In the genomic region with DNA sequence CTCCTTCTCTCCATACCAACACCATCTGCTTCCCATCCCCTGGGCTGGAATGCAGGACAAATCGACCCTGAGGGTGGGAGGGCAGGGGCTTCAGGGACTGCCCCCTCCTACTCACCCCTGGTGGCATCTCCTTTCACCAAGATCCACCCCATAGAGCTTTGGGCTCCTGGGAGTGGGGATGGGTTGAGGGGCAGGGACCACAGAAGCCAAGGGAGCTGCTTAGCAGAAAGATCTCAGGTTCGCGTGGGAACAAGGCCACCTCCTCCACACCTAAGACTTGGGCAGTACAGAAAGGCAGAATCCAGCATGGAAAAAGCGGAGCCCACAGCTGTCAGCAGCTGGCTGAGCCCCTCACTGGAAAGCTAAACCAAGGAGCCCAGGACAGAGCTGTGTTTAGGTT, we compare ENCODE assay signal across 14 mouse cellular contexts.
DNase-seq lines count a peak whose midpoint lies in the region; ATAC-seq and TF ChIP-seq lines count a peak whose summit lies in the region.
"Had no signal": no experiment of that assay in that cellular context is flagged by ENCODE, and none has a peak within 500 bp of the region (broad histone marks: within the 10 kb centered on the region; RNA-seq: fewer than 3 reads in every experiment).

No protein-coding gene starts in this region.

- H3K4me3 ChIP-seq in forebrain, embryonic 14.5 days (ENCODE audit: low read depth, low read length) = no peak overlapping the region
- no peak overlapping the region for H3K4me3 ChIP-seq in forebrain, postnatal 0 days (ENCODE audit: low read depth, low read length)
- H3K4me3 ChIP-seq in neural tube, embryonic 15.5 days (replicated peaks) = no peak overlapping the region
- no peak overlapping the region for H3K4me3 ChIP-seq in limb, embryonic 11.5 days (ENCODE audit: low read depth, low read length)

- H3K9ac ChIP-seq in forebrain, embryonic 14.5 days (ENCODE audit: low read length) = no peak overlapping the region
- H3K9ac ChIP-seq in forebrain, postnatal 0 days = no peak overlapping the region
- no peak overlapping the region for H3K9ac ChIP-seq in neural tube, embryonic 15.5 days (replicated peaks)
- no peak overlapping the region for H3K9ac ChIP-seq in limb, embryonic 11.5 days (ENCODE audit: low read length)

- WGBS in forebrain, embryonic 14.5 days = 7% methylated on average over 3 of the region's 4 CpGs
- 9% methylated on average over 4 of the region's 4 CpGs for WGBS in forebrain, postnatal 0 days
- 15% methylated on average over 3 of the region's 4 CpGs for WGBS in neural tube, embryonic 15.5 days
- 11% methylated on average over 4 of the region's 4 CpGs for WGBS in limb, embryonic 11.5 days

- H3K27ac ChIP-seq in forebrain, embryonic 14.5 days (ENCODE audit: low read depth, low read length) = no peak overlapping the region
- H3K27ac ChIP-seq in forebrain, postnatal 0 days (ENCODE audit: low read depth, low read length) = no peak overlapping the region
- H3K27ac ChIP-seq in neural tube, embryonic 15.5 days (replicated peaks) = no peak overlapping the region
- H3K27ac ChIP-seq in limb, embryonic 11.5 days (replicated peaks; ENCODE audit: low read depth, low read length) = no peak overlapping the region

- H3K27me3 ChIP-seq in forebrain, embryonic 14.5 days (replicated peaks; ENCODE audit: control insufficient read depth, insufficient read depth, low read length) = no peaks in the 10 kb centered on the region
- H3K27me3 ChIP-seq in forebrain, postnatal 0 days (ENCODE audit: insufficient read depth, low read length) = no peaks in the 10 kb centered on the region
- no peaks in the 10 kb centered on the region for H3K27me3 ChIP-seq in neural tube, embryonic 15.5 days (replicated peaks)
- no peaks in the 10 kb centered on the region for H3K27me3 ChIP-seq in limb, embryonic 11.5 days (ENCODE audit: control insufficient read depth, insufficient read depth, low read length)

- peak; percentile 46; the same call in 1 of the 2 replicates for ATAC-seq in forebrain, embryonic 14.5 days
- ATAC-seq in forebrain, postnatal 0 days = no peak
- no peak for ATAC-seq in neural tube, embryonic 15.5 days (ENCODE audit: low FRiP score)
- ATAC-seq in limb, embryonic 11.5 days (ENCODE audit: insufficient number of reproducible peaks, low FRiP score, low TSS enrichment, low read depth) = no peak
- ATAC-seq: forebrain, embryonic 16.5 days had no signal

- DNase-seq in forebrain, embryonic 14.5 days (ENCODE audit: low spot score) = no peak
- no peak for DNase-seq in forebrain, postnatal 0 days
- DNase-seq in neural tube, embryonic 10.5 days (ENCODE audit: extremely low spot score, low spot score) = peak; percentile 33
- peak; percentile 29 for DNase-seq in limb, embryonic 11.5 days (ENCODE audit: low spot score)
- DNase-seq in spleen, adult 18-20 months = no peak
- DNase-seq in adrenal gland, postnatal 14 days = no peak
- DNase-seq in heart, postnatal 4 days = no peak
- DNase-seq: adrenal gland, adult 8-10 months; B cell, adult 2 months; cerebellum, adult 8-10 months; gastrocnemius, postnatal 36 days; lung, adult 2 months had no signal

- no peaks in the 10 kb centered on the region for H3K9me3 ChIP-seq in forebrain, embryonic 14.5 days (replicated peaks; ENCODE audit: control insufficient read depth, low read length)
- H3K9me3 ChIP-seq in forebrain, postnatal 0 days (ENCODE audit: low read length) = no peaks in the 10 kb centered on the region
- H3K9me3 ChIP-seq in neural tube, embryonic 15.5 days (replicated peaks) = no peaks in the 10 kb centered on the region
- H3K9me3 ChIP-seq in limb, embryonic 11.5 days (ENCODE audit: control insufficient read depth, low read length) = no peaks in the 10 kb centered on the region

- TF ChIP-seq CTCF in forebrain, postnatal 0 days (IDR thresholded peaks at IDR 0.05; ENCODE audit: low read depth) = no peak

- H3K4me2 ChIP-seq in forebrain, embryonic 14.5 days (ENCODE audit: low read length) = no peak overlapping the region
- H3K4me2 ChIP-seq in forebrain, postnatal 0 days (ENCODE audit: low read depth) = no peak overlapping the region
- no peak overlapping the region for H3K4me2 ChIP-seq in neural tube, embryonic 15.5 days
- H3K4me2 ChIP-seq in limb, embryonic 11.5 days (ENCODE audit: low read depth, severe bottlenecking) = no peak overlapping the region

- peaks cover 20% of the 10 kb centered on the region for H3K36me3 ChIP-seq in forebrain, embryonic 14.5 days (ENCODE audit: control insufficient read depth, insufficient read depth, low read length)
- peaks cover 18% of the 10 kb centered on the region for H3K36me3 ChIP-seq in forebrain, postnatal 0 days (ENCODE audit: insufficient read depth)
- peaks cover 5% of the 10 kb centered on the region; the same call in 1 of the 2 replicates for H3K36me3 ChIP-seq in neural tube, embryonic 15.5 days
- H3K36me3 ChIP-seq in limb, embryonic 11.5 days (ENCODE audit: control insufficient read depth, insufficient read depth, low read length) = no peaks in the 10 kb centered on the region

- H3K4me1 ChIP-seq in forebrain, embryonic 14.5 days (ENCODE audit: control insufficient read depth, insufficient read depth, low read length) = no peaks in the 10 kb centered on the region
- no peaks in the 10 kb centered on the region for H3K4me1 ChIP-seq in forebrain, postnatal 0 days (ENCODE audit: insufficient read depth)
- peaks cover 5% of the 10 kb centered on the region; the same call in 1 of the 2 replicates for H3K4me1 ChIP-seq in neural tube, embryonic 15.5 days
- H3K4me1 ChIP-seq in limb, embryonic 11.5 days (ENCODE audit: control insufficient read depth, insufficient read depth, low read length) = peaks cover 10% of the 10 kb centered on the region; the same call in 1 of the 2 replicates

Comparison
In these comparisons a context has a peak if more than half of its experiments do, and no peak if none do; other contexts are left out.
1. DNase-seq: peak in neural tube, embryonic 10.5 days (single experiment) and limb, embryonic 11.5 days (single experiment); none in forebrain, embryonic 14.5 days (single experiment), forebrain, postnatal 0 days (single experiment), spleen, adult 18-20 months (0 of 2), adrenal gland, postnatal 14 days (single experiment) and heart, postnatal 4 days (single experiment).